Mouse (Mus musculus) natural killer cell, adult 2 months (primary cell): Measurements from ENCODE around the gene Psmb3.

ENCODE experiments used
- DNase-seq, 2 experiments: peaks; one replicate each; pipeline ENCODE4 v3.0.0; 2022; ENCODE audit warnings: low spot score in 2 of 2

The Psmb3 gene

DNA sequence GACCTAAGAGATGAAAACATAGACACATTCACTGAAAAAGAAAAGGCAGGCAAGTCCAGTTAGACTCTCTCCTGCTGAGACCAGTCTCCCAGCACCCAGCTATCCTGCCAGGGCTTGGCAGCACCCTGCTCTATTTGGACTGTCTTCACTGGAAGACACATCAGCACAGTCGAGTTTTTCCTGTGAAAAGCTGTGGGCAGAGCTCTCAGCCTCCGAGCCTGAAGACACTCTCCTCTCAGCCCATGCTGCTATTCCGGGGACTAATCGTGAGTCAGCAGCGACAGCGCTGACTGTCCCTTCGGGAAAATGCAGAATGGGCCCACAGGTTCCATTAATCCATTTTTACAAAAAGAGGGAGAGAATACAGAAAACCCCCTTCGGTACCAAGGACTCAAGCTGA is 50.1 kb downstream of the Psmb3 start:
- DNase-seq = no peak

DNA sequence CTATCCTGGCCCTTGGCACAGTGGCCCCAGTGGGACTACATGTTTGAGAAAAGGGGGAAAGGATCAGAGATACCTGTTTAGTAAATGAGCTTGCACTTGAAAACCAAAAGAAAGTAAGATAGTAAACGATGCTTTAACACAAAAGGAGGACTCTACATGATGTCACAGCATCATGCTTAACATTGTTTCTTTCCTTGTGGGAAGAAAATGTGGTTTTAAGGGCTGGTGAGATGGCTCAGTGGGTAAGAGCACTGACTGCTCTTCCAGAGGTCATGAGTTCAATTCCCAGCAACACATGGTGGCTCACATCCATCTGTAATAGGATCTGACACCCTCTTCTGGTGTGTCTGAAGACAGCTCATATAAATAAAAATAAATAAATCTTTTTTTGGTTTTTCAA is 54.9 kb downstream of the Psmb3 start:
- DNase-seq = no peak

DNA sequence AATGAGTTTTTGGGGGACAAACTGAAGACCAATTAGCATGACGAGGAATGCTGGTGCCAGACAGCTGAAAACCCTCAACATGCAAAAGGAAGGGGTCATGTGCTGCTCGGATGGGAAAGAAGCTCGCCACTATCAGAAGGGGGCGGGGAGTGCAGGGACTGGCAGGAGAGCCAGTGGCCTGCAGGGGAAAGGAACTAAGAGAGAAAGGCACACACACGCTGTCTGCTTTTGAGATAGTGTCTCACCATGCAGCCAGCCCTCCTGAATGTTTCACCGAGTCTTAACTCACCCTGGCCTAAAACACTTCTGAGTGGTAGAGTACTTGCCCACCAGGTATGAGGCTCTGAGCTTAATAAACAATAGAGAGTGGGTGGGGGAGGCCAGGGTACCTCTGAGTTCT is 55.7 kb downstream of the Psmb3 start:
- no peak for DNase-seq

DNA sequence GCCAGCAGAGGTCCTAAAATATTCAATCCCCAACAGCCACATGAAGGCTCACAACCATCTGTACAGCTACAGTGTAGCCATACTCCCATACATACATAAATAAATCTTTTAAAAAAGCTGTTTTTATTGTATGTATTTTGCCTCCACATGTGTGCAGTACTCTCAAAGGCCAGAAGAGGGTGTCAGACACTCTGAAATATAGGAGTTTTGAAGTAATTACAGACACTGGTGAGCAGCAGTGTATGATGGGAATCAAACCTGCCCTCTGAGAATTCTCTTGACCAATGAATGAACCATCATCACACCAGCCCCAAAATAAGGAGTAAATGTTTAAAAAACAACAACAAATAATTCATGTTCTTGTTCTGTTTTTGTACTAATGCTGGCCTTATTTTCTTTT is 58.4 kb downstream of the Psmb3 start:
- DNase-seq = no peak
